Mouse (Mus musculus): ENCODE measurements around the gene Cbs. TPM values are rescaled to one million over a fixed set of nuclear protein-coding genes. Genes with fewer than 3 reads are reported as not detected.
"Not testable (repeated sequence)": the region's sequence is repeated elsewhere in the genome, so short reads cannot be mapped to it uniquely, and the experiment has no call there.

The Cbs gene
- polyA plus RNA-seq, 1 experiment: 19.5 TPM

DNA sequence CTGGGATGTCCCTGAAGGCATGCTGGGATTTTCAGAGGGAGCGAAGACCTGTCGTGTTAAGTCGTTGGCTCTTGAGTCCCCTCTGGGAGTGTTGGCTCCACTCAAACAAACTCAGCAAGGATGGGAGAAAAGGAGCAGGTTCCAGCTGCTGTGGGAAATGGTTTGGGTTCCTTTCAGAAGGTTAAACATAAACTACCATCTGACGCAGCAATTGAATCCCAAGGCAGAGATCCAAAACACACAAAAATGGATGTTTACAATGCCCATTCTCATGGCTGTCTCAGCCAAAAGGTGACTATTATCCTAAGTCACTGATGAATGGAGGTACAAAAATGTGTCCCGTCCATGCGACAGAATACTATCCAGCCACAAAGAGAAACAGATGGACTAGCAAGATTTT lies 4.0 kb downstream of the Cbs start:
- H3K4me3 ChIP-seq (ENCODE audit: low read depth, low read length): no peak overlapping the region
- no peaks in the 10 kb centered on the region for H3K9me3 ChIP-seq (replicated peaks; ENCODE audit: control insufficient read depth, insufficient read depth, low read length, poor library complexity, severe bottlenecking)
- H3K9ac ChIP-seq (ENCODE audit: low read depth, poor library complexity, severe bottlenecking): no peak overlapping the region
- H3K27ac ChIP-seq (ENCODE audit: insufficient read depth, low read length): no peak overlapping the region
- H3K27me3 ChIP-seq (ENCODE audit: control insufficient read depth, insufficient read depth, low read length, poor library complexity, severe bottlenecking): no peaks in the 10 kb centered on the region
- H3K36me3 ChIP-seq (ENCODE audit: control insufficient read depth, insufficient read depth, low read length, poor library complexity, severe bottlenecking): no peaks in the 10 kb centered on the region
- TF ChIP-seq EP300 (IDR thresholded peaks at IDR 0.05; ENCODE audit: insufficient read depth, low read depth, low read length) (no peak), POLR2A (IDR thresholded peaks at IDR 0.05; ENCODE audit: insufficient read depth, low read length) (no peak), CTCF (IDR thresholded peaks at IDR 0.05; ENCODE audit: low read depth, low read length) (no peak)
- H3K4me1 ChIP-seq (ENCODE audit: control insufficient read depth, insufficient read depth, low read length): no peaks in the 10 kb centered on the region

DNA sequence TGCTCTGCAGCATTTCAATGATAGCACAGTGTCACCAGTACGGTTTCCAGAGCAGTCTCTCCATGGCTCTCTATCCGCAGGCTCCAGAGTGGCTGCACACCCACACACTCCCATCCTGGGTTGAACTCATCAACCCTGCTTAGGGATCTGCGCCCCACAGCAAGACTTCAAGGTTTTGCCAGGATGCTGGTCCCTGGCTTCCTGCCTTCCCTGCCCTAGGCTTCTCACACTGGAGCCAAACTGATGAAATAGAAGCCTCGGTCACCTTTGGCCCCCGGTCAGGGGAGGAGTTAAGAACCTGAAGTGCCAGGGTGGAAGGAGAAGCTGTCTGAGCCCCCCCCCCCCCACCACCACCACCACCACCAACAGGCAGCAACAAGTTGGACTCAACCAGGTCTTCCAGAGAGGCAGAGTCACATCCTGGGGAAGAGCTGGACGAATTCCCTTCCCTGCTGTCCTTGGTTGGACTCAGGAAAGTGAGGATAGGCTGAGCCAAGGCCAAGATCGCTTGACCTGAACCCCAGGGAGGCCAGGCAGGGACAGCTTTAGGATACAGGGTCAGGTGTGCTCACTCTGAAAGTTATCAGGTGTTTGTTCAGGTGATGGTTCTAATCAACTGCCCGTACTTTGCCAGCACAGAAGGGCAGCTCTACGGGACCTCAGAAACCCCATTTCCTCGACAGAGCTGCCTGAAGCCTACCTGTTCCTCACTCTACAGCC lies 5.8 kb downstream of the Cbs start:
- H3K9me3 ChIP-seq (replicated peaks; ENCODE audit: control insufficient read depth, insufficient read depth, low read length, poor library complexity, severe bottlenecking): no peaks in the 10 kb centered on the region
- H3K4me3 ChIP-seq (ENCODE audit: low read depth, low read length): no peak overlapping the region
- TF ChIP-seq POLR2A (IDR thresholded peaks at IDR 0.05; ENCODE audit: insufficient read depth, low read length) (no peak), CTCF (IDR thresholded peaks at IDR 0.05; ENCODE audit: low read depth, low read length) (no peak), EP300 (IDR thresholded peaks at IDR 0.05; ENCODE audit: insufficient read depth, low read depth, low read length) (no peak)
- H3K36me3 ChIP-seq (ENCODE audit: control insufficient read depth, insufficient read depth, low read length, poor library complexity, severe bottlenecking): no peaks in the 10 kb centered on the region
- no peaks in the 10 kb centered on the region for H3K27me3 ChIP-seq (ENCODE audit: control insufficient read depth, insufficient read depth, low read length, poor library complexity, severe bottlenecking)
- H3K4me1 ChIP-seq (ENCODE audit: control insufficient read depth, insufficient read depth, low read length): no peaks in the 10 kb centered on the region
- H3K9ac ChIP-seq (ENCODE audit: low read depth, poor library complexity, severe bottlenecking): no peak overlapping the region
- no peak overlapping the region for H3K27ac ChIP-seq (ENCODE audit: insufficient read depth, low read length)

DNA sequence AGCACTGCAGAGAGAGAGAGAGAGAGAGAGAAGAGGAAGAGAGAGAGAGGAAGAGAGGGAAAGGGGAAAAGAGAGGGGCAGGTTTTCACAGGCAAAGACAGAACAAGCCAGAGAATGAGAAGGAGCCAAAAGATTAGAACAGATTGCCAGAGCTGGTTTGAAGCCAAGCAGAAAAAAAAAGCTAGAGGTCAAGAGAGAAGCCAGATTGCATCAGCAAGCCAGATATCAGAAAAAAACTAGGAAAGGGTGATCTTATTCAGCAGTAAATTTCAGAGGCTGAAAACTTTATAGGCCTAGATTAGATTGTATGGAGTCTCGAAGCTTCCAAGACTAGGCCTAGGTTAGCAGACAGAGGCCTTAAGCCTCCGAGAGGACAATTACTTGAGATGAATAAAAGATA lies 9.1 kb downstream of the Cbs start:
- H3K36me3 ChIP-seq (ENCODE audit: control insufficient read depth, insufficient read depth, low read length, poor library complexity, severe bottlenecking): no peaks in the 10 kb centered on the region
- no peak overlapping the region for H3K9ac ChIP-seq (ENCODE audit: low read depth, poor library complexity, severe bottlenecking)
- H3K4me3 ChIP-seq (ENCODE audit: low read depth, low read length): no peak overlapping the region
- no peaks in the 10 kb centered on the region for H3K9me3 ChIP-seq (replicated peaks; ENCODE audit: control insufficient read depth, insufficient read depth, low read length, poor library complexity, severe bottlenecking)
- TF ChIP-seq EP300 (IDR thresholded peaks at IDR 0.05; ENCODE audit: insufficient read depth, low read depth, low read length): no peak
- no peak for TF ChIP-seq CTCF (IDR thresholded peaks at IDR 0.05; ENCODE audit: low read depth, low read length)
- no peak for TF ChIP-seq POLR2A (IDR thresholded peaks at IDR 0.05; ENCODE audit: insufficient read depth, low read length)
- no peaks in the 10 kb centered on the region for H3K27me3 ChIP-seq (ENCODE audit: control insufficient read depth, insufficient read depth, low read length, poor library complexity, severe bottlenecking)
- no peak overlapping the region for H3K27ac ChIP-seq (ENCODE audit: insufficient read depth, low read length)
- no peaks in the 10 kb centered on the region for H3K4me1 ChIP-seq (ENCODE audit: control insufficient read depth, insufficient read depth, low read length)

DNA sequence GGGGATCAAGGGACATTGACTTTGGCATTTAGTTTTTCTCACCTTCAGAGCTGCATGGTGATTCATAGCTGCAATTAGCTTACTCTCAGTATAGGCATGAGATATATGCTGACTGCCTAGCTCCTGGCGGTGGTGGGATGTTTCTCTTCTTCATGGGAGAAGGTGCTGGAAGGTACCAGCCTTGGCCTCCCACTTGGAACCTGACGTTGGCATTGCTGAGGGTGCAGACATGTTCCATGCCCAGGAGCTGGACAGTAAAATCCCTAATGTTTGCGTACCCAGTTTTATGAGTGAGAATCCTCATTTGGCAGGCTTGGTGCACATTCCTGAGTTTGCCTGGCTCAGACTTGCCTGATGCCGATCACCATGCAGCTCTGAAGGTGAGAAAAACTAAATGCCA lies 13.9 kb downstream of the Cbs start:
- no peaks in the 10 kb centered on the region for H3K36me3 ChIP-seq (ENCODE audit: control insufficient read depth, insufficient read depth, low read length, poor library complexity, severe bottlenecking)
- H3K27ac ChIP-seq (ENCODE audit: insufficient read depth, low read length): no peak overlapping the region
- TF ChIP-seq POLR2A (IDR thresholded peaks at IDR 0.05; ENCODE audit: insufficient read depth, low read length) (no peak), CTCF (IDR thresholded peaks at IDR 0.05; ENCODE audit: low read depth, low read length) (no peak), EP300 (IDR thresholded peaks at IDR 0.05; ENCODE audit: insufficient read depth, low read depth, low read length) (no peak)
- no peak overlapping the region for H3K4me3 ChIP-seq (ENCODE audit: low read depth, low read length)
- H3K27me3 ChIP-seq (ENCODE audit: control insufficient read depth, insufficient read depth, low read length, poor library complexity, severe bottlenecking): no peaks in the 10 kb centered on the region
- H3K4me1 ChIP-seq (ENCODE audit: control insufficient read depth, insufficient read depth, low read length): no peaks in the 10 kb centered on the region
- no peak overlapping the region for H3K9ac ChIP-seq (ENCODE audit: low read depth, poor library complexity, severe bottlenecking)
- H3K9me3 ChIP-seq (replicated peaks; ENCODE audit: control insufficient read depth, insufficient read depth, low read length, poor library complexity, severe bottlenecking): no peaks in the 10 kb centered on the region

DNA sequence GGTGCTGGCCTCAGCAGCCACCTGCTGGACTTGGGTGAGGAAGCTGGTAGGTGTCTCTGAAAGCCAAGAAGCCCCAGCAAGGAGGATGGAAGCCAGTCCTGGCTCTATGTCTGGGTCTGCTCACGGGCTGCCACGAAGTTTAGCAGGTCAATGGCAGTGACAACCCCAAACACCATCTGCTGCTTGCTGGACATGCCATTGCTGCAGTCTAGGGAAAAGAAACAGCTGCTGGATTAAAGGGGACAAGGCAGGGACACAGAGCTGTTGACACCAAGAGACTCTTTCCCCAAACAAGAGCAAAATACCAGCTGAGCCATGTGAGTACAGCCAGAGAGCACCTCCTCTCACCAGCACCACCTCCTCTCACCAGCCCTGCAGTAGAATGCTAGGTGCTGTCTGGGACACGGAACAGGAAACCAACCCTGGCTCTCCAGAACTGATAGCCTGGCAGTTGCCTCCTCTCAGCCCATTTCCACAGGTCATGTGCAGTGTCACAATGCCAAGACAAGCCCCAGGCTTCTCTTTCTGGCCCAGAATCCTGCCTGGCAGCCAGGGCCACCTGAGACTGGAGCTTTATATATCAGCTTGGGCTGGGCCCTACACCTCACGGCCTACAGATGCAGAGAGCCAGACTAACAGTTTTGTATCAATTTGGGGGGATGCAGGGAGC lies 23.8 kb downstream of the Cbs start:
- no peaks in the 10 kb centered on the region for H3K27me3 ChIP-seq (ENCODE audit: control insufficient read depth, insufficient read depth, low read length, poor library complexity, severe bottlenecking)
- H3K9ac ChIP-seq (ENCODE audit: low read depth, poor library complexity, severe bottlenecking): no peak overlapping the region
- no peaks in the 10 kb centered on the region for H3K9me3 ChIP-seq (replicated peaks; ENCODE audit: control insufficient read depth, insufficient read depth, low read length, poor library complexity, severe bottlenecking)
- no peaks in the 10 kb centered on the region for H3K36me3 ChIP-seq (ENCODE audit: control insufficient read depth, insufficient read depth, low read length, poor library complexity, severe bottlenecking)
- TF ChIP-seq CTCF (IDR thresholded peaks at IDR 0.05; ENCODE audit: low read depth, low read length): no peak
- TF ChIP-seq EP300 (IDR thresholded peaks at IDR 0.05; ENCODE audit: insufficient read depth, low read depth, low read length): no peak
- no peak for TF ChIP-seq POLR2A (IDR thresholded peaks at IDR 0.05; ENCODE audit: insufficient read depth, low read length)
- no peaks in the 10 kb centered on the region for H3K4me1 ChIP-seq (ENCODE audit: control insufficient read depth, insufficient read depth, low read length)
- H3K27ac ChIP-seq (ENCODE audit: insufficient read depth, low read length): no peak overlapping the region
- H3K4me3 ChIP-seq (ENCODE audit: low read depth, low read length): no peak overlapping the region

DNA sequence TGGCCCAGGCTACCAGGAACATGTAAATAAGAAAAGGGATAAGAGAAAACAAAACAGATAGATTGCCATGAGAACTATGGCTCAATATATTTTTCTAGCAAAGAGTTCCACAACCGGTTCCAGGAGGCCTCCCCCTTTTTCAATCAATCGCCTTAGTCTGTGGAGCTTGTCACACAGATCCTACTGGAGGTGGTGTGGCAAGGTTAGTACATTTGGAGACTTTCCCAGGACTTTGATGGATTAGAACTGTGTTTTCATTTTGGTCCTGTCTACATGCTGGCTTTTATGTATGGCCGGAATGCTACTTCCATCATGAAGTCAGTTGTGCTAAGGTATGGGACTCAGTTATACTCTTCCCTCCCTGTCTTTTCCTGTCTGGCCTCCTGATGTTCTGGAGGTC lies 27.1 kb downstream of the Cbs start:
- no peaks in the 10 kb centered on the region for H3K4me1 ChIP-seq (ENCODE audit: control insufficient read depth, insufficient read depth, low read length)
- TF ChIP-seq POLR2A (IDR thresholded peaks at IDR 0.05; ENCODE audit: insufficient read depth, low read length) (no peak), CTCF (IDR thresholded peaks at IDR 0.05; ENCODE audit: low read depth, low read length) (no peak), EP300 (IDR thresholded peaks at IDR 0.05; ENCODE audit: insufficient read depth, low read depth, low read length) (no peak)
- H3K27ac ChIP-seq (ENCODE audit: insufficient read depth, low read length): no peak overlapping the region
- H3K4me3 ChIP-seq (ENCODE audit: low read depth, low read length): no peak overlapping the region
- 0 out of 2 replicates have a peak, but pooled peaks cover 2% of the 10 kb centered on the region for H3K36me3 ChIP-seq (ENCODE audit: control insufficient read depth, insufficient read depth, low read length, poor library complexity, severe bottlenecking)
- no peaks in the 10 kb centered on the region for H3K27me3 ChIP-seq (ENCODE audit: control insufficient read depth, insufficient read depth, low read length, poor library complexity, severe bottlenecking)
- no peak overlapping the region for H3K9ac ChIP-seq (ENCODE audit: low read depth, poor library complexity, severe bottlenecking)
- H3K9me3 ChIP-seq (replicated peaks; ENCODE audit: control insufficient read depth, insufficient read depth, low read length, poor library complexity, severe bottlenecking): no peaks in the 10 kb centered on the region

DNA sequence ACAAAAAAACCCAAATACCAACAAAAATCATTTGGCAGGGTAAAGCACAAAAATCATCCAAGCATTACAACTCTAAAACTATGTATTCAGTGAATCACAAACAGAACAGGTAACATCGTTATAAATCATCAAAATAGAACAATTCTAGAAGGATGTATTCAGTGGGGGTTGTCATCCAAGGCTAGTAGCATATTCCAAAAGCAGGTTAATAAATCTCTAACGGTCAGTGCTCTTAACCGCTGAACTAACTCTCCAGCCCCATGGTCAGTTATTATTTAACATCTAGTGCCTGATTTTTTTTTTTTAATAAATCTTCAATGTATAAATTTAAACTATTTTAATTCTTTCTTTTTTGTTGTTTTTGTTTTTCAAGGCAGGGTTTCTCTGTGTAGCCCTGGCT lies 27.9 kb downstream of the Cbs start:
- H3K27me3 ChIP-seq (ENCODE audit: control insufficient read depth, insufficient read depth, low read length, poor library complexity, severe bottlenecking); H3K9me3 ChIP-seq (replicated peaks; ENCODE audit: control insufficient read depth, insufficient read depth, low read length, poor library complexity, severe bottlenecking); H3K9ac ChIP-seq (ENCODE audit: low read depth, poor library complexity, severe bottlenecking); H3K27ac ChIP-seq (ENCODE audit: insufficient read depth, low read length); H3K4me1 ChIP-seq (ENCODE audit: control insufficient read depth, insufficient read depth, low read length); H3K36me3 ChIP-seq (ENCODE audit: control insufficient read depth, insufficient read depth, low read length, poor library complexity, severe bottlenecking); H3K4me3 ChIP-seq (ENCODE audit: low read depth, low read length): not testable (repeated sequence)
